Mouse (Mus musculus) testis, adult 2 months (tissue): ENCODE results near the gene Lrp8.

Experiments used
- CTCF ChIP-seq: fragments of 200-500 bp; IDR thresholded peaks from 2 replicates; pipeline ENCODE4 v1.5.1; 2012; ENCODE audit warnings: low read depth, mild to moderate bottlenecking, inconsistent platforms, low read length, moderate library complexity; ENCODE audit not compliant: control insufficient read depth, insufficient read depth, insufficient replicate concordance
- POLR2A ChIP-seq: fragments of 200-500 bp; IDR thresholded peaks from 2 replicates; pipeline ENCODE4 v1.6.1; 2012; ENCODE audit warnings: low read depth, mild to moderate bottlenecking, inconsistent platforms, low read length, moderate library complexity; ENCODE audit not compliant: control insufficient read depth

- TF ChIP-seq CTCF (no peak), POLR2A (no peak)
Observed at GRCm38 (mm10) chr4:107828727-107829218, 26.7 kb downstream of the Lrp8 start.
